Mouse (Mus musculus) CD8-positive naive resting alpha-beta T cell, adult 2 months (primary cell): ENCODE results near the gene Cacna1s.

Experiments
- DNase-seq, 2 experiments: peaks; one replicate each; pipeline ENCODE4 v3.0.0; 2022; ENCODE audit warnings: low read depth in 2 of 2, low spot score in 2 of 2

Gene Cacna1s

GRCm38 (mm10) chr1:136050312-136051012 is 2.1 kb upstream of the Cacna1s start, which contains the start of gene Ascl5:
Gene Ascl5 (plus strand): TSS chr1:136050804.
- no peak for DNase-seq

- peak in 1 of 2 experiments; percentile 11 for DNase-seq
Observed at GRCm38 (mm10) chr1:136051013-136051315, 1.6 kb upstream of the Cacna1s start.

GRCm38 (mm10) chr1:136051465-136051864 is 1.1 kb upstream of the Cacna1s start:
- DNase-seq = no peak

GRCm38 (mm10) chr1:136055771-136056170 is 3.2 kb downstream of the Cacna1s start:
- no peak for DNase-seq

GRCm38 (mm10) chr1:136058594-136058993 is 6.0 kb downstream of the Cacna1s start:
- DNase-seq = no peak

- DNase-seq = peak; percentile 49 to 67
Observed at GRCm38 (mm10) chr1:136061041-136061789, 8.7 kb downstream of the Cacna1s start.

- no peak for DNase-seq
Observed at GRCm38 (mm10) chr1:136061790-136062141, 9.2 kb downstream of the Cacna1s start.

- no peak for DNase-seq
Observed at GRCm38 (mm10) chr1:136063991-136064390, 11.4 kb downstream of the Cacna1s start.

GRCm38 (mm10) chr1:136066621-136067020 is 14.1 kb downstream of the Cacna1s start:
- no peak for DNase-seq

GRCm38 (mm10) chr1:136067579-136067978 is 15.0 kb downstream of the Cacna1s start:
- DNase-seq = no peak

- no peak for DNase-seq
Observed at GRCm38 (mm10) chr1:136076086-136076485, 23.5 kb downstream of the Cacna1s start.

GRCm38 (mm10) chr1:136077656-136078055 is 25.1 kb downstream of the Cacna1s start:
- no peak for DNase-seq

- no peak for DNase-seq
Observed at GRCm38 (mm10) chr1:136081161-136081560, 28.6 kb downstream of the Cacna1s start.

GRCm38 (mm10) chr1:136085988-136086685 is 33.6 kb downstream of the Cacna1s start:
- DNase-seq = no peak

GRCm38 (mm10) chr1:136089368-136090165 is 37.0 kb downstream of the Cacna1s start:
- no peak for DNase-seq

- no peak for DNase-seq
Observed at GRCm38 (mm10) chr1:136093726-136094125, 41.2 kb downstream of the Cacna1s start.

- DNase-seq = no peak
Observed at GRCm38 (mm10) chr1:136094807-136095206, 42.3 kb downstream of the Cacna1s start.

GRCm38 (mm10) chr1:136102094-136102493 is 49.5 kb downstream of the Cacna1s start:
- no peak for DNase-seq

- DNase-seq = no peak
Observed at GRCm38 (mm10) chr1:136102551-136102950, 50.0 kb downstream of the Cacna1s start.

GRCm38 (mm10) chr1:136102981-136103380 is 50.4 kb downstream of the Cacna1s start:
- DNase-seq = no peak

GRCm38 (mm10) chr1:136103696-136104095 is 51.1 kb downstream of the Cacna1s start:
- no peak for DNase-seq
